Mouse (Mus musculus): ENCODE data around the gene Hist1h2bc. TPM values are rescaled to one million over a fixed set of nuclear protein-coding genes. Genes with fewer than 3 reads are reported as not detected.

The Hist1h2bc gene
- polyA plus RNA-seq, 1 experiment, result 42.9 TPM

DNA sequence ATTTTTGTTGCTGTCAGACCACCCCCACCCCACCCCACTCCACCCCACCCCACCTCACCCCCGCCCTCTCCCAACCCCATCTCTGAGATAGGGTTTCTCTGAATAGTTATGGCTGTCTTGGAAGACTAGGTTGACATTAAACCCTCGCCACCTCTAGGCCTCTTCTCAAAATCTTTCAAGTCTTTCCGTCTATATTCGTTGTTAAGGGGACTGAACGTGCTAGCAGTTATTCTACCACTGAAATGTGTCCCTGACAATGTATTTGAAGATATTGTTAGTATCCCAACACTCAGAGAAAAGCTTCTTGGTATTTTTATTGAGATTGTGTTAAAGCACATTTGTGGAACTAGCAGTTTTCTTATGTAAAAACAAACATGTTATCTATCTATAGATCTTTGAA is 56.9 kb downstream of the Hist1h2bc start:
- no peak overlapping the region for H3K27ac ChIP-seq (ENCODE audit: control insufficient read depth, insufficient read depth, low read depth, low read length, poor library complexity)
- 61% methylated on average over 5 of the region's 5 CpGs for WGBS
- TF ChIP-seq POLR2A (IDR thresholded peaks at IDR 0.05; ENCODE audit: borderline replicate concordance, control insufficient read depth, low read depth, low read length) (no peak), CTCF (IDR thresholded peaks at IDR 0.05; ENCODE audit: control insufficient read depth, insufficient read depth, low read length) (no peak)
- no peak overlapping the region for H3K4me3 ChIP-seq (replicated peaks; ENCODE audit: control insufficient read depth, low read depth, low read length)
- no peaks in the 10 kb centered on the region; the same call in 1 of the 2 replicates for H3K4me1 ChIP-seq (ENCODE audit: control insufficient read depth, insufficient read depth, low read length)

DNA sequence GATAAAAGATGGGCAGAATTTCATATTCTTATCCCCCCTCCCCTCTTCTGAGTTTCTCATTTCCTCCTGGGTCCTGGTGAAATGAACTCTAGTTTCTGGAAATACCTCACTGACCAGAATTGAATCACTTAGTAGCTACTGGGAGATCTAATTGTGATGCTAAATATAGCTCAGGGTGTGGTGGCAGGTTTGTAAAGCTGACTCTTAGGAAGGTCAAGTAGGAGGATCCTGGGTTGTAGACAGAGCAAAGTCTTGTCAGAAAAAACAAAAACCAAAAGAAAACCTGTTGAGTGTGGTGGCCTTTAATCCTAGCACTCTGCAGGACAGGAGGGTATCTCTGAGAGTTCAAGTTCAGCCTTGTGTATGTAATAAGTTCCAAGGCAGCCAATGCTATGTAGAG is 58.0 kb downstream of the Hist1h2bc start:
- Histone ChIP-seq H3K4me3 (replicated peaks; ENCODE audit: control insufficient read depth, low read depth, low read length) (no peak overlapping the region), H3K27ac (ENCODE audit: control insufficient read depth, insufficient read depth, low read depth, low read length, poor library complexity) (no peak overlapping the region), H3K4me1 (ENCODE audit: control insufficient read depth, insufficient read depth, low read length) (no peaks in the 10 kb centered on the region; the same call in 1 of the 2 replicates)
- TF ChIP-seq CTCF (IDR thresholded peaks at IDR 0.05; ENCODE audit: control insufficient read depth, insufficient read depth, low read length) (no peak), POLR2A (IDR thresholded peaks at IDR 0.05; ENCODE audit: borderline replicate concordance, control insufficient read depth, low read depth, low read length) (no peak)

Other genes starting within 250 kb of the Hist1h2bc start
- gene Btn1a1, start 218.3 kb upstream of the Hist1h2bc start, polyA plus RNA-seq (2011; ENCODE audit: insufficient read depth, insufficient read length, low replicate concordance, missing spikeins), result 0.87 and 3.1 TPM in 2 replicates
- 0.47 TPM in 1 of 2 replicates, not detected in the other for gene Btn2a2, start 195.3 kb upstream of the Hist1h2bc start, polyA plus RNA-seq (2011; ENCODE audit: insufficient read depth, insufficient read length, low replicate concordance, missing spikeins)
- 23.3 and 39.5 TPM in 2 replicates for gene Hist1h4h, start 153.1 kb upstream of the Hist1h2bc start, polyA plus RNA-seq (2011; ENCODE audit: insufficient read depth, insufficient read length, low replicate concordance, missing spikeins)
- 105 and 151 TPM in 2 replicates for gene Hist1h2af, start 150.3 kb upstream of the Hist1h2bc start, polyA plus RNA-seq (2011; ENCODE audit: insufficient read depth, insufficient read length, low replicate concordance, missing spikeins)
- 16.1 and 17.7 TPM in 2 replicates for gene Hist1h3g, start 148.8 kb upstream of the Hist1h2bc start, polyA plus RNA-seq (2011; ENCODE audit: insufficient read depth, insufficient read length, low replicate concordance, missing spikeins)
- 6.8 and 11.4 TPM in 2 replicates for gene Hist1h2bh, start 140.8 kb upstream of the Hist1h2bc start, polyA plus RNA-seq (2011; ENCODE audit: insufficient read depth, insufficient read length, low replicate concordance, missing spikeins)
- 3.0 and 6.4 TPM in 2 replicates for gene Hist1h3f, start 140.1 kb upstream of the Hist1h2bc start, polyA plus RNA-seq (2011; ENCODE audit: insufficient read depth, insufficient read length, low replicate concordance, missing spikeins)
- gene Hist1h4f, start 132.6 kb upstream of the Hist1h2bc start, polyA plus RNA-seq (2011; ENCODE audit: insufficient read depth, insufficient read length, low replicate concordance, missing spikeins), result 114 and 284 TPM in 2 replicates
- gene Hist1h1d, start 130.9 kb upstream of the Hist1h2bc start, polyA plus RNA-seq (2011; ENCODE audit: insufficient read depth, insufficient read length, low replicate concordance, missing spikeins), result 9.7 and 12.7 TPM in 2 replicates
- gene Hist1h3e, start 121.8 kb upstream of the Hist1h2bc start, polyA plus RNA-seq (2011; ENCODE audit: insufficient read depth, insufficient read length, low replicate concordance, missing spikeins), result 5.3 and 12.9 TPM in 2 replicates
- 12.5 and 23.9 TPM in 2 replicates for gene Hist1h2ae, start 113.0 kb upstream of the Hist1h2bc start, polyA plus RNA-seq (2011; ENCODE audit: insufficient read depth, insufficient read length, low replicate concordance, missing spikeins)
- 65.5 and 109 TPM in 2 replicates for gene Hist1h2bg, start 112.8 kb upstream of the Hist1h2bc start, polyA plus RNA-seq (2011; ENCODE audit: insufficient read depth, insufficient read length, low replicate concordance, missing spikeins)
- gene Hist1h2bf, start 110.0 kb upstream of the Hist1h2bc start, polyA plus RNA-seq (2011; ENCODE audit: insufficient read depth, insufficient read length, low replicate concordance, missing spikeins), result 32.4 and 40.5 TPM in 2 replicates
- gene Hist1h2ad, start 109.8 kb upstream of the Hist1h2bc start, polyA plus RNA-seq (2011; ENCODE audit: insufficient read depth, insufficient read length, low replicate concordance, missing spikeins), result 2.6 and 4.3 TPM in 2 replicates
- gene Hist1h3d, start 108.4 kb upstream of the Hist1h2bc start, polyA plus RNA-seq (2011; ENCODE audit: insufficient read depth, insufficient read length, low replicate concordance, missing spikeins), result 7.1 and 11.3 TPM in 2 replicates
- gene Hist1h4d, start 102.6 kb upstream of the Hist1h2bc start, polyA plus RNA-seq (2011; ENCODE audit: insufficient read depth, insufficient read length, low replicate concordance, missing spikeins), result 50.4 and 64.8 TPM in 2 replicates
- 9.2 and 11.8 TPM in 2 replicates for gene Hist1h2be, start 63.1 kb upstream of the Hist1h2bc start, polyA plus RNA-seq (2011; ENCODE audit: insufficient read depth, insufficient read length, low replicate concordance, missing spikeins)
- gene Hist1h1e, start 61.6 kb upstream of the Hist1h2bc start, polyA plus RNA-seq (2011; ENCODE audit: insufficient read depth, insufficient read length, low replicate concordance, missing spikeins), result 27.6 and 54.3 TPM in 2 replicates
- gene Hist1h2ac, start 251 bp upstream of the Hist1h2bc start, polyA plus RNA-seq (2011; ENCODE audit: insufficient read depth, insufficient read length, low replicate concordance, missing spikeins), result 2.0 and 3.7 TPM in 2 replicates
- 3.9 TPM in 1 of 2 replicates, not detected in the other for gene Hist1h1t, start 11.6 kb downstream of the Hist1h2bc start, polyA plus RNA-seq (2011; ENCODE audit: insufficient read depth, insufficient read length, low replicate concordance, missing spikeins)
- 7.1 and 15.1 TPM in 2 replicates for gene Hist1h4c, start 14.3 kb downstream of the Hist1h2bc start, polyA plus RNA-seq (2011; ENCODE audit: insufficient read depth, insufficient read length, low replicate concordance, missing spikeins)
- 4.0 and 4.5 TPM in 2 replicates for gene Hfe, start 26.7 kb downstream of the Hist1h2bc start, polyA plus RNA-seq (2011; ENCODE audit: insufficient read depth, insufficient read length, low replicate concordance, missing spikeins)
- 78.9 and 108 TPM in 2 replicates for gene Hist1h1c, start 54.6 kb downstream of the Hist1h2bc start, polyA plus RNA-seq (2011; ENCODE audit: insufficient read depth, insufficient read length, low replicate concordance, missing spikeins)
- gene Hist1h3c, start 61.4 kb downstream of the Hist1h2bc start, polyA plus RNA-seq (2011; ENCODE audit: insufficient read depth, insufficient read length, low replicate concordance, missing spikeins), result 42.2 and 62.6 TPM in 2 replicates
- 65.7 and 136 TPM in 2 replicates for gene Hist1h2bb, start 62.5 kb downstream of the Hist1h2bc start, polyA plus RNA-seq (2011; ENCODE audit: insufficient read depth, insufficient read length, low replicate concordance, missing spikeins)
- gene Hist1h2ab, start 66.9 kb downstream of the Hist1h2bc start, polyA plus RNA-seq (2011; ENCODE audit: insufficient read depth, insufficient read length, low replicate concordance, missing spikeins), result 30.3 and 31.4 TPM in 2 replicates
- gene Hist1h3b, start 68.1 kb downstream of the Hist1h2bc start, polyA plus RNA-seq (2011; ENCODE audit: insufficient read depth, insufficient read length, low replicate concordance, missing spikeins), result 19.6 TPM in 1 of 2 replicates, not detected in the other
- gene Hist1h4b, start 72.8 kb downstream of the Hist1h2bc start, polyA plus RNA-seq (2011; ENCODE audit: insufficient read depth, insufficient read length, low replicate concordance, missing spikeins), result 275 and 281 TPM in 2 replicates
- gene Hist1h4a, start 77.0 kb downstream of the Hist1h2bc start, polyA plus RNA-seq (2011; ENCODE audit: insufficient read depth, insufficient read length, low replicate concordance, missing spikeins), result 62.7 and 98.3 TPM in 2 replicates
- gene Hist1h3a, start 78.2 kb downstream of the Hist1h2bc start, polyA plus RNA-seq (2011; ENCODE audit: insufficient read depth, insufficient read length, low replicate concordance, missing spikeins), result 11.4 and 30.9 TPM in 2 replicates
- gene Hist1h1a, start 79.5 kb downstream of the Hist1h2bc start, polyA plus RNA-seq (2011; ENCODE audit: insufficient read depth, insufficient read length, low replicate concordance, missing spikeins), result 38.3 and 41.6 TPM in 2 replicates
- gene Trim38, start 85.7 kb downstream of the Hist1h2bc start, polyA plus RNA-seq (2011; ENCODE audit: insufficient read depth, insufficient read length, low replicate concordance, missing spikeins), result not detected in 2 replicates
- gene Slc17a2, start 122.8 kb downstream of the Hist1h2bc start, polyA plus RNA-seq (2011; ENCODE audit: insufficient read depth, insufficient read length, low replicate concordance, missing spikeins), result 1.4 TPM in 1 of 2 replicates, not detected in the other
- gene Slc17a3, start 155.2 kb downstream of the Hist1h2bc start, polyA plus RNA-seq (2011; ENCODE audit: insufficient read depth, insufficient read length, low replicate concordance, missing spikeins), result 2.9 TPM in 1 of 2 replicates, not detected in the other
- gene Slc17a1, start 183.6 kb downstream of the Hist1h2bc start, polyA plus RNA-seq (2011; ENCODE audit: insufficient read depth, insufficient read length, low replicate concordance, missing spikeins), result not detected in 2 replicates
- not detected in 2 replicates for gene Slc17a4, start 230.8 kb downstream of the Hist1h2bc start, polyA plus RNA-seq (2011; ENCODE audit: insufficient read depth, insufficient read length, low replicate concordance, missing spikeins)
- gene Hist1h2ba, start 250.0 kb downstream of the Hist1h2bc start, polyA plus RNA-seq (2011; ENCODE audit: insufficient read depth, insufficient read length, low replicate concordance, missing spikeins), result not detected in 2 replicates

Data from bone marrow, adult 2 months (tissue).